ENCODE assay signal across 8 mouse cellular contexts in the genomic region with DNA sequence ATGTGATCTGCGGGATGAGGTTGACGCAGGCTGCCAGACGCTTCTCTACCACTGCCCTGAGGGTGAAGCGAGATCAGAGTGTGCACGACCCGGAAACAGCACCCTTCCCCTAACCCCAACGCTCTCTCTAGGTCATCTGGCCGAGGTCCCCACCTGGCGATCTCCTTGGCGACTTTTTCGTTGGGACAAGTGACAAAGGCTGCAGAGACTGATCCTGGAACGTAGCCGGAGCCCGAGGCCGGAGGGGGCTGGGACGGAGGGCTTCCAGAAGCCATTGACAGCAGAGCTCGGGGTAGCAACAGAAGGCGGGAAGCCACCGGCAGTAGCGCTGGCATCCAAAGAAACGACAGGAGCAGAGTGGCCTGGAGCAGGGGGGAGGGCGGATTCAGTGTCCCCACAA. TPM values are rescaled to one million over a fixed set of nuclear protein-coding genes. Genes with fewer than 3 reads are reported as not detected.
DNase-seq lines count a peak whose midpoint lies in the region; ATAC-seq and TF ChIP-seq lines count a peak whose summit lies in the region.

No protein-coding gene starts in this region.

- H3K4me1 ChIP-seq in embryonic facial prominence, embryonic 14.5 days (ENCODE audit: control insufficient read depth, insufficient read depth, low read length), result peaks cover 17% of the 10 kb centered on the region
- H3K4me1 ChIP-seq in intestine, postnatal 0 days (replicated peaks; ENCODE audit: control insufficient read depth, insufficient read depth, low read length), result 0 out of 2 replicates have a peak, but pooled peaks cover 4% of the 10 kb centered on the region
- peaks cover 19% of the 10 kb centered on the region; the same call in 1 of the 2 replicates for H3K4me1 ChIP-seq in midbrain, postnatal 0 days (ENCODE audit: insufficient read depth, low read length)

- H3ac ChIP-seq in C2C12 (ENCODE audit: control insufficient read depth, insufficient read length, low read depth), result peak overlapping the region; percentile 81

- no peaks in the 10 kb centered on the region for H3K9me3 ChIP-seq in embryonic facial prominence, embryonic 14.5 days (ENCODE audit: control insufficient read depth, low read length)
- H3K9me3 ChIP-seq in intestine, postnatal 0 days (ENCODE audit: control insufficient read depth), result no peaks in the 10 kb centered on the region
- no peaks in the 10 kb centered on the region for H3K9me3 ChIP-seq in midbrain, postnatal 0 days (ENCODE audit: low read length)

- peaks cover 22% of the 10 kb centered on the region for H3K36me3 ChIP-seq in C2C12 (ENCODE audit: control insufficient read depth, insufficient read depth)
- peaks cover 32% of the 10 kb centered on the region for H3K36me3 ChIP-seq in embryonic facial prominence, embryonic 14.5 days (ENCODE audit: control insufficient read depth, insufficient read depth, low read length)
- H3K36me3 ChIP-seq in intestine, postnatal 0 days (ENCODE audit: control insufficient read depth, insufficient read depth), result peaks cover 28% of the 10 kb centered on the region; the same call in 1 of the 2 replicates
- peaks cover 19% of the 10 kb centered on the region for H3K36me3 ChIP-seq in midbrain, postnatal 0 days (ENCODE audit: insufficient read depth, low read length)

- ATAC-seq in embryonic facial prominence, embryonic 14.5 days (ENCODE audit: low read depth), result no peak
- ATAC-seq in intestine, postnatal 0 days, result no peak
- no peak; the same call in 1 of the 2 replicates for ATAC-seq in midbrain, postnatal 0 days (ENCODE audit: low FRiP score)

- peak overlapping the region; percentile 81 for H3K27ac ChIP-seq in embryonic facial prominence, embryonic 14.5 days (replicated peaks; ENCODE audit: low read depth, low read length)
- H3K27ac ChIP-seq in intestine, postnatal 0 days (ENCODE audit: low read depth, low read length), result peak overlapping the region; percentile 82
- peak overlapping the region; percentile 71 for H3K27ac ChIP-seq in midbrain, postnatal 0 days (ENCODE audit: low read depth, low read length)

- H3K27me3 ChIP-seq in C2C12 (ENCODE audit: control insufficient read depth, insufficient read depth, insufficient read length), result no peaks in the 10 kb centered on the region
- H3K27me3 ChIP-seq in embryonic facial prominence, embryonic 14.5 days (replicated peaks; ENCODE audit: control insufficient read depth, insufficient read depth, low read length), result no peaks in the 10 kb centered on the region
- H3K27me3 ChIP-seq in intestine, postnatal 0 days (replicated peaks; ENCODE audit: control insufficient read depth, insufficient read depth, low read length), result no peaks in the 10 kb centered on the region
- H3K27me3 ChIP-seq in midbrain, postnatal 0 days (ENCODE audit: insufficient read depth, low read length), result no peaks in the 10 kb centered on the region

- H3K4me3 ChIP-seq in C2C12 (ENCODE audit: insufficient read depth, poor library complexity, severe bottlenecking), result peak overlapping the region; percentile 68
- H3K4me3 ChIP-seq in embryonic facial prominence, embryonic 14.5 days (ENCODE audit: low read depth, low read length), result peak overlapping the region; percentile 74
- peak overlapping the region; percentile 61 for H3K4me3 ChIP-seq in intestine, postnatal 0 days (ENCODE audit: low read depth, low read length)
- peak overlapping the region; percentile 59 for H3K4me3 ChIP-seq in midbrain, postnatal 0 days (ENCODE audit: low read depth, low read length)

- peaks cover 14% of the 10 kb centered on the region for H3K79me3 ChIP-seq in C2C12 (ENCODE audit: low read depth)

- H3K4me2 ChIP-seq in embryonic facial prominence, embryonic 14.5 days (ENCODE audit: low read depth, low read length), result peak overlapping the region; percentile 98
- H3K4me2 ChIP-seq in intestine, postnatal 0 days (replicated peaks; ENCODE audit: low read depth), result peak overlapping the region; percentile 93
- H3K4me2 ChIP-seq in midbrain, postnatal 0 days (ENCODE audit: low read depth, low read length, poor library complexity, severe bottlenecking), result peak overlapping the region; percentile 97

- under 1% methylated on average over 22 of the region's 22 CpGs for WGBS in embryonic facial prominence, embryonic 14.5 days
- WGBS in intestine, postnatal 0 days, result under 1% methylated on average over 22 of the region's 22 CpGs
- under 1% methylated on average over 22 of the region's 22 CpGs for WGBS in midbrain, postnatal 0 days

- DNase-seq in cerebellum, adult 11 months, result peak; percentile 58
- no peak for DNase-seq in cerebellum, postnatal 4 days (ENCODE audit: low spot score in 2 of 2)
- no peak for DNase-seq in embryonic facial prominence, embryonic 14.5 days (ENCODE audit: low spot score)
- no peak for DNase-seq in midbrain, postnatal 0 days (ENCODE audit: low spot score)
- DNase-seq in thymus, postnatal 4 days, result no peak
- no peak for DNase-seq in ovary, postnatal 36 days (ENCODE audit: low spot score)

- TF ChIP-seq CTCF in C2C12 (IDR thresholded peaks at IDR 0.05; ENCODE audit: control insufficient read depth, insufficient read depth, insufficient read length), result no peak
- TF ChIP-seq CTCF in intestine, postnatal 0 days (IDR thresholded peaks at IDR 0.05; ENCODE audit: low read depth), result no peak
- TF ChIP-seq CTCF in midbrain, postnatal 0 days (IDR thresholded peaks at IDR 0.05), result no peak

- H3K9ac ChIP-seq in embryonic facial prominence, embryonic 14.5 days (ENCODE audit: low read depth, low read length), result peak overlapping the region; percentile 71
- peak overlapping the region; percentile 72 for H3K9ac ChIP-seq in intestine, postnatal 0 days (ENCODE audit: low read depth, low read length)
- H3K9ac ChIP-seq in midbrain, postnatal 0 days (replicated peaks; ENCODE audit: low read length, poor library complexity, severe bottlenecking), result peak overlapping the region; percentile 60

- peaks cover 25% of the 10 kb centered on the region for H3K79me2 ChIP-seq in C2C12 (ENCODE audit: control insufficient read depth, insufficient read depth)

TF ChIP-seq in C2C12, 6 proteins besides CTCF, POLR2A, EP300 and RAD21:
- TF ChIP-seq CEBPB (IDR thresholded peaks at IDR 0.05; ENCODE audit: low read depth), result no peak
- no peak for TF ChIP-seq USF1 (IDR thresholded peaks at IDR 0.05; ENCODE audit: low read depth)
- no peak for TF ChIP-seq MYOD1 (IDR thresholded peaks at IDR 0.05; ENCODE audit: control insufficient read depth, insufficient read length, low read depth)
- no peak for TF ChIP-seq FOSL1 (IDR thresholded peaks at IDR 0.05; ENCODE audit: insufficient read depth, low read length, poor library complexity, severe bottlenecking)
- TF ChIP-seq MAX (IDR thresholded peaks at IDR 0.05), result no peak
- TF ChIP-seq MYOG (IDR thresholded peaks at IDR 0.05; ENCODE audit: control insufficient read depth, extremely low read depth, insufficient read length), result no peak

RNA-seq across cellular contexts. Expression of gene Cuta, which starts 0.6 kb away (rescaled TPM):
- polyA plus RNA-seq in C2C12 (2012; fragmentation: generic; extraction: Trizol), result 166 TPM
- polyA plus RNA-seq in embryonic facial prominence, embryonic 14.5 days (2014; fragmentation: Nextera tagmentation; extraction: Ambion mirVana), result 142 and 148 TPM in 2 replicates
- 287 and 304 TPM in 2 replicates for polyA plus RNA-seq in intestine, postnatal 0 days (2015; fragmentation: Nextera tagmentation; extraction: Ambion mirVana)
- 49.6 and 55.6 TPM in 2 replicates for total RNA-seq in midbrain, postnatal 0 days (2014; rRNA removed)
- polyA plus RNA-seq in midbrain, postnatal 0 days (2015; fragmentation: Nextera tagmentation; extraction: Ambion mirVana), result 136 and 143 TPM in 2 replicates

RNA-seq across cellular contexts. Expression of gene Syngap1, which starts 2.3 kb away (rescaled TPM):
- 3.0 TPM for polyA plus RNA-seq in C2C12 (2012; fragmentation: generic; extraction: Trizol)
- polyA plus RNA-seq in embryonic facial prominence, embryonic 14.5 days (2014; fragmentation: Nextera tagmentation; extraction: Ambion mirVana), result 1.4 and 2.6 TPM in 2 replicates
- polyA plus RNA-seq in intestine, postnatal 0 days (2015; fragmentation: Nextera tagmentation; extraction: Ambion mirVana), result 0.35 and 0.39 TPM in 2 replicates
- total RNA-seq in midbrain, postnatal 0 days (2014; rRNA removed), result 77.0 and 90.3 TPM in 2 replicates
- 3.6 and 6.1 TPM in 2 replicates for polyA plus RNA-seq in midbrain, postnatal 0 days (2015; fragmentation: Nextera tagmentation; extraction: Ambion mirVana)

RNA-seq across cellular contexts. Expression of gene Phf1, which starts 5.9 kb away (rescaled TPM):
- polyA plus RNA-seq in C2C12 (2012; fragmentation: generic; extraction: Trizol), result 7.3 TPM
- polyA plus RNA-seq in embryonic facial prominence, embryonic 14.5 days (2014; fragmentation: Nextera tagmentation; extraction: Ambion mirVana), result 10.0 and 12.0 TPM in 2 replicates
- 11.2 and 11.6 TPM in 2 replicates for polyA plus RNA-seq in intestine, postnatal 0 days (2015; fragmentation: Nextera tagmentation; extraction: Ambion mirVana)
- total RNA-seq in midbrain, postnatal 0 days (2014; rRNA removed), result 48.7 and 53.5 TPM in 2 replicates
- 32.8 and 35.8 TPM in 2 replicates for polyA plus RNA-seq in midbrain, postnatal 0 days (2015; fragmentation: Nextera tagmentation; extraction: Ambion mirVana)

RNA-seq across cellular contexts. Expression of gene Kifc5b, which starts 21.8 kb away (rescaled TPM):
- polyA plus RNA-seq in C2C12 (2012; fragmentation: generic; extraction: Trizol), result 30.9 TPM
- 3.0 and 4.7 TPM in 2 replicates for polyA plus RNA-seq in embryonic facial prominence, embryonic 14.5 days (2014; fragmentation: Nextera tagmentation; extraction: Ambion mirVana)
- polyA plus RNA-seq in intestine, postnatal 0 days (2015; fragmentation: Nextera tagmentation; extraction: Ambion mirVana), result 0.94 and 1.4 TPM in 2 replicates
- 1.9 and 4.7 TPM in 2 replicates for total RNA-seq in midbrain, postnatal 0 days (2014; rRNA removed)
- 1.6 and 1.9 TPM in 2 replicates for polyA plus RNA-seq in midbrain, postnatal 0 days (2015; fragmentation: Nextera tagmentation; extraction: Ambion mirVana)

RNA-seq across cellular contexts. Expression of gene Zbtb9, which starts 34.2 kb away (rescaled TPM):
- polyA plus RNA-seq in C2C12 (2012; fragmentation: generic; extraction: Trizol), result 6.8 TPM
- 9.0 and 9.1 TPM in 2 replicates for polyA plus RNA-seq in embryonic facial prominence, embryonic 14.5 days (2014; fragmentation: Nextera tagmentation; extraction: Ambion mirVana)
- 6.5 and 6.7 TPM in 2 replicates for polyA plus RNA-seq in intestine, postnatal 0 days (2015; fragmentation: Nextera tagmentation; extraction: Ambion mirVana)
- 16.1 and 19.4 TPM in 2 replicates for total RNA-seq in midbrain, postnatal 0 days (2014; rRNA removed)
- polyA plus RNA-seq in midbrain, postnatal 0 days (2015; fragmentation: Nextera tagmentation; extraction: Ambion mirVana), result 6.6 and 6.7 TPM in 2 replicates
